Mouse (Mus musculus) heart, embryonic 12.5 days (tissue): ENCODE results near the gene Myo1b. TPM values are rescaled to one million over a fixed set of nuclear protein-coding genes. Genes with fewer than 3 reads are reported as not detected.

ENCODE experiments used
- ATAC-seq: fragments of 200-750 bp; cut with Nextera tagmentation; 2 replicates; pipeline ENCODE4 v1.8.0; 2017; ENCODE audit warnings: moderate TSS enrichment, moderate library complexity; ENCODE audit not compliant: insufficient number of reproducible peaks, low FRiP score
- H3K27ac ChIP-seq: fragments of 300-500 bp; sonication (generic); 2 replicates; pipeline ENCODE4 v1.5.1; 2016; ENCODE audit warnings: mild to moderate bottlenecking, moderate library complexity; ENCODE audit not compliant: poor library complexity, severe bottlenecking
- H3K27me3 ChIP-seq: fragments of 300-500 bp; sonication (generic); replicated peaks from 2 replicates; pipeline ENCODE4 v1.6.1; 2016; ENCODE audit warnings: mild to moderate bottlenecking, moderate library complexity
- H3K36me3 ChIP-seq: fragments of 300-500 bp; sonication (generic); 2 replicates; pipeline ENCODE4 v1.6.1; 2016; ENCODE audit warnings: mild to moderate bottlenecking, moderate library complexity
- H3K4me1 ChIP-seq: fragments of 300-500 bp; sonication (generic); replicated peaks from 2 replicates; pipeline ENCODE4 v1.6.1; 2016; ENCODE audit warnings: mild to moderate bottlenecking
- H3K4me2 ChIP-seq: fragments of 300-500 bp; sonication (generic); 2 replicates; pipeline ENCODE4 v1.6.1; 2016; ENCODE audit warnings: mild to moderate bottlenecking, moderate library complexity
- H3K4me3 ChIP-seq: fragments of 300-500 bp; sonication (generic); 2 replicates; pipeline ENCODE4 v1.5.1; 2016; ENCODE audit warnings: mild to moderate bottlenecking
- H3K9ac ChIP-seq: fragments of 300-500 bp; sonication (generic); 2 replicates; pipeline ENCODE4 v1.6.1; 2016; ENCODE audit warnings: mild to moderate bottlenecking, moderate library complexity
- H3K9me3 ChIP-seq: fragments of 300-500 bp; sonication (generic); replicated peaks from 2 replicates; pipeline ENCODE4 v1.6.1; 2016; ENCODE audit warnings: mild to moderate bottlenecking, moderate library complexity
- WGBS: fragments of 180-500 bp; shearing (Covaris S2); methylation state at CpG from one replicate; pipeline ENCODE4 v1.1.7; 2016; 5-methylcytosine and 5-hydroxymethylcytosine counted together
- polyA plus RNA-seq: library from polyadenylated mRNA; unstranded; fragments of >200 nt; fragmentation: Nextera tagmentation; extraction: Ambion mirVana; gene quantifications from 2 replicates; pipeline ENCODE4 v1.2.1, GENCODE M21; 2016

Myo1b gene
- polyA plus RNA-seq = 36.5 and 38.1 TPM in 2 replicates

DNA sequence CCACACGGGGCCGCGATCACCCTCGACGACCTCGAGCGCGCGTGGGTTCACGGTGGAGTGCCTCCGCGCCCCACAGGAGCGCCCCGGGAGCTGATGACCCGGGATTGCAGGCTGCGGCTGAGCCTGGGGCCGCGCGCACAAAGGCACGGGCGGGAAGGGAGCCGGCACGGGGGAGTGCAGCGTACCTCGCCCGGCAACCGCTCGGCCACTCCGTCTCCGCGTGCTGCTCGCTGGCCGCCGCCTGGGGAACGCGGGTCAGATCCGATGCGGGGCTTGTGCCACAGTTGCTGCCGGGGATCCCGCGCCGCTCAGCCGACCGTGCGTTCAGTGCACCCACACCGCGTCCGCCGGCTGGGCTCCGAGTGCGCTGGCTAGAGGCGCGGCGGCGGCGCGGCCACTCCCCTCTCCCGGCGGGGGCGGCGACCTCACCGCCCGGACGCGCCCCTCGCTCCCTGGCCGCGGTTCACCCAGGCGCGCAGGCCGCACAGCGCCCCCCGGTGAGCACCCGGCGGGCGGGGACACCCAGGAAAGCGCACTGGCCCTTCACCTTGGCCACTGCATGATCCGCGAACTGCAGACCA lies at the start of gene Myo1b:
Gene Myo1b, minus strand, starts transcription at position 496 of the 581 bp plus-strand sequence.
- Histone ChIP-seq H3K4me1 (peaks cover 29% of the 10 kb centered on the region), H3K4me2 (peak within 1 kb of the TSS; percentile 66), H3K4me3 (peak within 1 kb of the TSS; percentile 78), H3K36me3 (no peaks in the 10 kb centered on the region), H3K27me3 (no peaks in the 10 kb centered on the region), H3K9ac (peak within 1 kb of the TSS; percentile 83), H3K9me3 (no peaks in the 10 kb centered on the region), H3K27ac (peak within 1 kb of the TSS; percentile 65)
- ATAC-seq = peak; percentile 83
- under 1% methylated on average over 76 of the region's 79 CpGs for WGBS

DNA sequence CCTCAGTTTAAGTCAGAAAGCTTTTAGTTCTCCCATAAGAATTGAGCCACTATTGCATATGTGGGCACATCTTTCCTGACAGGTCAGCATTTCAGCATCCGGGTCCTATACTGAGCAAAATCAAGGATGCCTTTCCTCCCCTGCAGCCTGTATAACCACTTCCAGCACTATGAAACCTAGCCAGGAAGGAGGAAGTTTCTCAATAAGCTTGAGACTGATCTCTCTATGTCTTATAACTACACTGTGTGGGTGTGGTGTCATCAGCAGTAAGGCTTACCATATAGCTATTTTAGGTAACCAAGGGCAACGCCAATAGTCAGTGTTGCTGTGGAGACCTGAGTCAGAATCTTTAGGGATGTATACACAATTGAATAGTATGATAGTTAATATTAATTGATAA lies 48.8 kb upstream of the Myo1b start:
- H3K36me3 ChIP-seq = no peaks in the 10 kb centered on the region
- no peak overlapping the region for H3K4me3 ChIP-seq
- no peak for ATAC-seq
- H3K27ac ChIP-seq = no peak overlapping the region
- peaks cover 5% of the 10 kb centered on the region for H3K4me1 ChIP-seq
- WGBS = 88% methylated on average over 2 of the region's 2 CpGs
- no peak overlapping the region for H3K9ac ChIP-seq
- no peaks in the 10 kb centered on the region for H3K27me3 ChIP-seq
- H3K9me3 ChIP-seq = no peaks in the 10 kb centered on the region
- no peak overlapping the region for H3K4me2 ChIP-seq

DNA sequence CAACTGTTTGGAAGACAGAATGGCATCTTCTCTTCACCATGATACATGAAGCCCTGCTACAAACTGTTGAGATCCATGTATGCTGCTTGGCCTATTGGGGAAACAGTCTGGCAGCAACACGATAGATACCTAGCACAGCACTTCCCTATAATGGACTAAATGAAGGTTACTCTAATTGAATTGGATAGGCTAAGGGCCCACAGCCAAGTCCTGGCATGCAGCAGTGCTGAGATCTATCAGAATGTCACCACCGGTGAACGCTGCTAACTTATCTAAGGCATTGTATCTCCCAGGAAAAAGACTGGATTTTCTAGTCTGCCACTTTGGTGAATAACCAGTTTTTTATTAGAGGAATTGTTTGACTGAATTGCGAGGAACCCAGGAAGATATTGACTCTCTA lies 31.2 kb upstream of the Myo1b start:
- Histone ChIP-seq H3K9me3 (no peaks in the 10 kb centered on the region), H3K4me2 (no peak overlapping the region), H3K9ac (no peak overlapping the region), H3K36me3 (no peaks in the 10 kb centered on the region), H3K4me3 (no peak overlapping the region), H3K27me3 (no peaks in the 10 kb centered on the region), H3K27ac (no peak overlapping the region), H3K4me1 (no peaks in the 10 kb centered on the region)
- ATAC-seq = no peak
- 51% methylated on average over 4 of the region's 4 CpGs for WGBS

DNA sequence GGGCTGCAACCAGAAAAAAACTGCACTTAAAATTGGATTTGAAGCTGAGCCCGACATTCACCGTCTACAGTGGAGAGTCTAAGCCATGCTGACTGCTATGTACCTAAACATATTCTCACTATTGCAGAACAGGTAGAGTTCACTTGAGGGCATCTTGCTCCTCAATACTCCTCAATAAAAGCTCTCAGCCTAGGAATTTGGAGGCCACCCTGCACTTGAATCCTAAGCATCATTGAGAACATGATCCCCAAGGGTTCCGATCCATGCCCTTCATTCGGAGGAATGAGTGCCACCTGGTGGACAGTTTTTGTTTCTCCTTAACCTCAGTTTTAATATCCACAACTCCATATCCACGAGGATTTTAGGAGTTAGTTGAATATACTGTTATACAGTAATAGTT lies 28.9 kb upstream of the Myo1b start:
- WGBS = 39% methylated on average over 5 of the region's 5 CpGs
- H3K9me3 ChIP-seq = 0 out of 2 replicates have a peak, but pooled peaks cover 3% of the 10 kb centered on the region
- H3K36me3 ChIP-seq = no peaks in the 10 kb centered on the region
- ATAC-seq = no peak
- no peak overlapping the region for H3K4me2 ChIP-seq
- H3K4me3 ChIP-seq = no peak overlapping the region
- no peak overlapping the region for H3K27ac ChIP-seq
- H3K27me3 ChIP-seq = no peaks in the 10 kb centered on the region
- H3K9ac ChIP-seq = no peak overlapping the region
- no peaks in the 10 kb centered on the region for H3K4me1 ChIP-seq

DNA sequence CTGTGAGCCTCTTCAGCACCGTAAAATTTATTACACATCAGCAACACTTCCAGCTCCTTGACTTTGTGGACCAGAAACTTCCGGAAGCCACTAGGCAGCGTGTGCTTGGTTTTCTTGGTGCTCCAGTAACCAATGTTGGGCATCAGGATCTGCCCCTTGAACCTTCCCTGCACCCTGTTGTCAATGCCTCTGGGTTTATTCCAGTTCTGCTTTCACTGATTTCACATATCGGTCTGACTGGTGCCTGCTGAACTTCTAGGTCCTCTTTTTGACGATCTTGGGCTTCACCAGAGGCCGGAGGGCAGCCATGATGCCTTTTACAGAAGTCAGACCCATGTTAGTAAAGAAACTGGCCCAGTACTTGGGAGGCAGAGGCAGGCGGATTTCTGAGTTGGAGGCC lies 22.5 kb upstream of the Myo1b start:
- WGBS = 84% methylated on average over 7 of the region's 7 CpGs
- Histone ChIP-seq H3K27ac (no peak overlapping the region), H3K9ac (no peak overlapping the region), H3K36me3 (no peaks in the 10 kb centered on the region), H3K4me3 (no peak overlapping the region), H3K4me2 (no peak overlapping the region), H3K9me3 (0 out of 2 replicates have a peak, but pooled peaks cover 3% of the 10 kb centered on the region), H3K4me1 (peaks cover 21% of the 10 kb centered on the region), H3K27me3 (no peaks in the 10 kb centered on the region)
- ATAC-seq = no peak

DNA sequence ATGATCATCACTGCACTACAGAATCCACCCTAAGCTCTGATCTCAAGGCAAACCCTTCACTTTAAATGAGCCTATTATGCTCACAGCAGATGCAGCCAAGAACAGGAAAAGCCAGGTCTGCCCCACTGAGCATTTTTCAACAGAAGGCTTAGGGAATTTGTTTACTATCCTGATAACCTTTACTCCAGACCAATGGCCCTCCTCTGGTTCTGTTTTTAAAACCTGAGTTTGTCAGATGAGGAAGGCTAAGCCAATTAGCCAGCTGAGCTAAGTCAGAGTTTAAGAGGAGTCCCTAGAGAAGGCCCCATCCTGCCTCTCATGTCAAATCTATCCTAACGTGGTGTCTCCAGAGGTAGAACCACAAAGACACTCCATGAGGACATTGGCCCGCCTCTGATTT lies 19.1 kb upstream of the Myo1b start:
- Histone ChIP-seq H3K4me2 (no peak overlapping the region), H3K4me3 (no peak overlapping the region), H3K4me1 (peaks cover 42% of the 10 kb centered on the region), H3K27me3 (no peaks in the 10 kb centered on the region), H3K9me3 (0 out of 2 replicates have a peak, but pooled peaks cover 3% of the 10 kb centered on the region), H3K27ac (no peak overlapping the region), H3K9ac (no peak overlapping the region), H3K36me3 (no peaks in the 10 kb centered on the region)
- 37% methylated on average over 2 of the region's 2 CpGs for WGBS
- ATAC-seq = no peak

DNA sequence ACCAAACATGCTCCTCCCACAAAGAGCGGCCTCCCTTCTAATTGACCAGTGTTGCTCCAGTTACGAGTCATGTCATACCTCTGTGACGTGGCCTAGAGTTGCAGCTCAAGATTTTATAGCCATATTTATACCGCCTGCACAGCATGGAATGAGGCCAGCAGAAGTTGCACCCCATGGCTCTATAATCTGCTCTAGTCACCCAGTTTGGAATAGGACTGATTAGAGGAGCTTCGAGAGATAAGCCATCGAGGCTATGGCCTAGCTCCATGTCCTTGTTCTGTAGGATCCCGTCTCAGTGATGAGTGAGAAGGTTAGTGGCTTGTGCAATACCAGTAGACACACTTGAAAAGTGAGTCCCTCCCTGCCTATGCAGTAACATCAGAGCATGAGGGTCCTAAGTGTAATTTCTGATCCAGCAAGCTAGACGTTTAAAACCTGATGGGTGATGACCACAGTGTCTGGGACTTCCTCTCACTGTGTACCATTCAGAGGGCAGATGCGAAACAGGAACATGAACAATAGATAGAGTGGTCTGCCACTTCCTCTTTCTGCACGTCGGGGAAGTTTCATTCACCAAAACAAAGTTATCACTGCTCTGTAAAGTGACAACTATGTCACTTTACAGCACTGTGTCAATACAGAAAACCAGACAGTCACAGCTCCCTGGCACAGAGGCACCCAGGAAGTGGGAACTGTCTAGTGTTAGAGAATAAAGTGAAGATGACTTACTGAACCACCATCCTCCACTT lies 18.5 kb upstream of the Myo1b start:
- Histone ChIP-seq H3K4me1 (peaks cover 45% of the 10 kb centered on the region), H3K9ac (no peak overlapping the region), H3K27ac (no peak overlapping the region), H3K4me2 (no peak overlapping the region), H3K27me3 (no peaks in the 10 kb centered on the region), H3K4me3 (no peak overlapping the region), H3K9me3 (no peaks in the 10 kb centered on the region), H3K36me3 (no peaks in the 10 kb centered on the region)
- 42% methylated on average over 11 of the region's 11 CpGs for WGBS
- no peak for ATAC-seq

DNA sequence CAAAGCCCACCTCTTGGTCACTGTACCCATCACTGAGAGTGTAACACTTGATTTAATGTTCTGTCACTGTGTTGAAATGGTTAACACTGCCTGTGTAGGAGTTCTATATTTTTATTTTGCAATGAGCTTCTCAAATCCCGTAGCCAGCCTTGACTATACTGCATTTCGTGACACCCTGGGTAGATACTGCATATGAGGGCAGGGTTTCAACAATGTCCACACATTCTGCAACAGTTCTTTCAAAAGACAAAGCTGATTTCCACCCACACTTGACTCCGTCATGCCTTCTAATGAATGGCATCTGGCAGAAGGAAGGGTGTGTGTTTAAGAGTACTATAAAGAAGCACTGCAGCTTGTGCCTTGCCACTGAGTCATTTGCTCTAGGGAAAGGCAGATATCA lies 17.0 kb upstream of the Myo1b start:
- H3K36me3 ChIP-seq = no peaks in the 10 kb centered on the region
- H3K4me1 ChIP-seq = peaks cover 45% of the 10 kb centered on the region
- no peaks in the 10 kb centered on the region for H3K27me3 ChIP-seq
- ATAC-seq = no peak
- WGBS = 46% methylated on average over 3 of the region's 3 CpGs
- no peak overlapping the region for H3K4me2 ChIP-seq
- no peak overlapping the region for H3K4me3 ChIP-seq
- no peaks in the 10 kb centered on the region for H3K9me3 ChIP-seq
- H3K9ac ChIP-seq = no peak overlapping the region
- no peak overlapping the region for H3K27ac ChIP-seq

DNA sequence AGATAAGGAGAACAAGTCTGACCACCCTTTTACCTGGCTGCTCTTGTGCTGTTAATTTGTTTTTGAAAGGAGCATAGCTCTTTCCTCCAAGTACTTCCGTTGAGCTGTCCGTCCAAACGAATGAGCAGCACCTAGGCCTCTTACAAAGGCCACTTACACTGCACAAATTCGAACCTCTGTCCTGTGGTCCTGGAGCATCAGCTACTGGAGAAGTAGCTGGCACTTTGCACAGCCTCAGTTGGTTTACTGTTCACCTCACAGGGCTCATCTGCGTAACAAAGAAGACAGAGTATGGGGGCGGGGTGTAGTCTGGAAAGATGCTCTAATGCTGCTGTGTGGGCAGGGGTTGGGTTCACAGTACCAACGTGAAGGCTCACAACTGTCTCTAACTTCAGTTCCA lies 15.7 kb upstream of the Myo1b start:
- no peak overlapping the region for H3K9ac ChIP-seq
- H3K36me3 ChIP-seq = no peaks in the 10 kb centered on the region
- H3K4me2 ChIP-seq = no peak overlapping the region
- H3K4me1 ChIP-seq = peaks cover 41% of the 10 kb centered on the region
- no peak overlapping the region for H3K4me3 ChIP-seq
- H3K27me3 ChIP-seq = no peaks in the 10 kb centered on the region
- 62% methylated on average over 7 of the region's 7 CpGs for WGBS
- no peak overlapping the region for H3K27ac ChIP-seq
- no peaks in the 10 kb centered on the region for H3K9me3 ChIP-seq
- no peak for ATAC-seq

DNA sequence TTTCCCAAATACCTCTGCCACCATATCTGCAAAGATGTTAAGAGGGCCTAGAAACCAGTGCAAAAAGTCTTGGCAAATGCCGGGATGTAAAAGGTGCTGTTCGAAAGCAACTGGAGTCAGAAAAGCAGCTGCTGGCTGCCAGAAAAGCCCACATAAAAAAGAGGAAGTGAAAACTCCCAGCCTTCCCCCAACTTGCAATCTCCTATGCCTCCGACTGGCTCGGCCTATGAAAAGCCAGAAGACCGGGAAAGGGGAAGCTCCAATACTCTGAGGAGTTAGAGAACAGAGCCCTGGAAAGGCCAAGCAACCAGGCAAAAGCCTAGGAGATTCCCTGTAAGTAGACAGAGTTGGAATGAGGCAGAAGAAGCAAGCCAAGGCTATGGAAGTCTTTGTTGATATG lies 14.7 kb upstream of the Myo1b start:
- Histone ChIP-seq H3K9ac (no peak overlapping the region), H3K27me3 (no peaks in the 10 kb centered on the region), H3K27ac (no peak overlapping the region), H3K4me3 (no peak overlapping the region), H3K4me2 (no peak overlapping the region), H3K4me1 (peaks cover 41% of the 10 kb centered on the region), H3K36me3 (no peaks in the 10 kb centered on the region), H3K9me3 (no peaks in the 10 kb centered on the region)
- ATAC-seq = no peak
- 57% methylated on average over 5 of the region's 5 CpGs for WGBS

DNA sequence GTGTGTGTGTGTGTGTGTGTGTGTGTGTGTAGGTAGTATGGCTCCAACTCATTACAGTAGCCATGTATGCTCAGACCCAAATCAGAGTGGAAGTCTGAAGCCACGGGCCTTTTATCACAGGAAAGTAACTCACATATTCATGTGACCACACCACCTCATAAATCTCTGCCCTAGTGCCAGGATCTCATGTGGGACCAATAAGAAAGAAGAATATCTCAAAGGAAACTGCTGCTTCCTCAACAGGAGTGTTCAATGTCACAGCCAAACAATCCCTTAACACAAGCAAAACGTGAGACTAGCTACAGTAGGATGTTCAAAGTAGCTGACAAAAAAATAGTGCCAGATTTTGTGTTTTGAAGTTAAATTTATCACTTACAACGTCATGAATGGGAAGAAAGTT lies 13.7 kb upstream of the Myo1b start:
- H3K4me1 ChIP-seq = peaks cover 33% of the 10 kb centered on the region
- no peak overlapping the region for H3K9ac ChIP-seq
- H3K9me3 ChIP-seq = no peaks in the 10 kb centered on the region
- H3K4me2 ChIP-seq = no peak overlapping the region
- no peak overlapping the region for H3K4me3 ChIP-seq
- no peaks in the 10 kb centered on the region for H3K27me3 ChIP-seq
- H3K27ac ChIP-seq = no peak overlapping the region
- H3K36me3 ChIP-seq = no peaks in the 10 kb centered on the region
- ATAC-seq = no peak
- WGBS = 33% methylated on average over 3 of the region's 3 CpGs
